Mouse (Mus musculus) lung, postnatal 0 days (tissue): ENCODE results near the gene Cdkl3.

ENCODE experiments used
- CTCF ChIP-seq: IDR thresholded peaks from 2 replicates; pipeline ENCODE4 v1.5.1; 2016; ENCODE audit warnings: antibody characterized with exemption, mild to moderate bottlenecking
- EP300 ChIP-seq: IDR thresholded peaks from 2 replicates; pipeline ENCODE4 v1.6.1; 2016; ENCODE audit warnings: antibody characterized with exemption, mild to moderate bottlenecking, control low read depth

GRCm38 (mm10) chr11:51957760-51958159 lies 46.3 kb upstream of the Cdkl3 start:
- TF ChIP-seq EP300 (no peak), CTCF (no peak)
